ENCODE assay signal across 8 mouse cellular contexts in the genomic region with DNA sequence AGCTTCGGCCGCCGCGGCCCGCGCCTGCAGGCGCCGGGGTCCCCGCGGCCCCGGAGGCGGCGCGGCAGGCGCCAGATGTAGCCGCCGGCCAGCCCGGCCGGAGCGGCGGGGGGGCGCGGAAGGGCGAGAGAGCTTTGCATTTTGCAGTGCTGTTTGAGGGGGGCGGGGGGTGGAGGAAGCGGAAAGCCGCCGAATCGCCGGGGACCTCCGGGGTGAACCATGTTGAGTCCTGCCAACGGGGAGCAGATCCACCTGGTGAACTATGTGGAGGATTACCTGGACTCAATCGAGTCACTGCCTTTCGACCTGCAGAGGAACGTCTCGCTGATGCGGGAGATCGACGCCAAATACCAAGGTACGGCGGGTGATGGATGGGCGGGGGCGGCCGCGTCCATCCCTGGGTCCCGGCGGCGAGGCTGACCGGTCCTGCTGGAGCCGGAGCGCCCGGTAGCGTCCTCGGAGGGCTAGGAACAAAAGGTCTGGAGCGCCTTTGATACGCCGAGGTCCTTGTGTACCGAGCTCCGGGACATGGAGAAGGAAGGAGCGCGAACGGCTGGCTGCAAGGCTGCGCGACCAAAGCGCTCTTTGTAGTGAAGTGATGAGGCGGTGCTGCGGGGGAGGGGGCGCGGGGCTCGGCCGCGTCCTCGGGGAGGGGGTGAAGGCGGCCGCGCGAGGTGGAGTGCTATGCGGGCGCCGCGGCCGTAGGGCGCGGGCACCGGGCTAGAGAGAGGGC. TPM values are rescaled to one million over a fixed set of nuclear protein-coding genes. Genes with fewer than 3 reads are reported as not detected.
DNase-seq lines count a peak whose midpoint lies in the region; ATAC-seq and TF ChIP-seq lines count a peak whose summit lies in the region.

No protein-coding gene starts in this region.

- H3K4me1 ChIP-seq in megakaryocyte, embryonic 14.5 days = peaks cover 55% of the 10 kb centered on the region
- H3K4me1 ChIP-seq in embryonic facial prominence, embryonic 13.5 days = peaks cover 20% of the 10 kb centered on the region
- H3K4me1 ChIP-seq in heart, postnatal 0 days (ENCODE audit: control insufficient read depth, insufficient read depth) = peaks cover 17% of the 10 kb centered on the region
- H3K4me1 ChIP-seq in lung, adult 2 months (ENCODE audit: control insufficient read depth, insufficient read depth, low read length) = peaks cover 6% of the 10 kb centered on the region

- DNase-seq in heart, postnatal 0 days (ENCODE audit: low spot score) = peak; percentile 23
- DNase-seq in layer of hippocampus, adult 2 months (ENCODE audit: low spot score in 2 of 2) = no peak
- DNase-seq in lung, adult 2 months = peak; percentile 62
- DNase-seq in ovary, postnatal 14 days (ENCODE audit: low spot score) = peak; percentile 15
- DNase-seq in thymus, postnatal 10 days (ENCODE audit: low spot score in 2 of 2) = peak; percentile 44 to 58

- no peak for TF ChIP-seq CTCF in heart, postnatal 0 days (IDR thresholded peaks at IDR 0.05; ENCODE audit: low read depth)
- no peak for TF ChIP-seq CTCF in layer of hippocampus, adult 2 months (conservative IDR thresholded peaks at IDR 0.05)
- no peak for TF ChIP-seq CTCF in lung, adult 2 months (IDR thresholded peaks at IDR 0.05; ENCODE audit: insufficient read depth, low read length)

- no peak for TF ChIP-seq EP300 in heart, postnatal 0 days (IDR thresholded peaks at IDR 0.05; ENCODE audit: low read depth)

- H3K27me3 ChIP-seq in megakaryocyte, embryonic 14.5 days (replicated peaks) = no peaks in the 10 kb centered on the region
- no peaks in the 10 kb centered on the region for H3K27me3 ChIP-seq in embryonic facial prominence, embryonic 13.5 days
- no peaks in the 10 kb centered on the region for H3K27me3 ChIP-seq in heart, postnatal 0 days (ENCODE audit: control insufficient read depth, insufficient read depth, low read length)

- under 1% methylated on average over 82 of the region's 85 CpGs for WGBS in embryonic facial prominence, embryonic 13.5 days
- WGBS in heart, postnatal 0 days = under 1% methylated on average over 71 of the region's 85 CpGs
- WGBS in lung, adult 2 months = under 1% methylated on average over 83 of the region's 85 CpGs

- peak overlapping the region; percentile 99 for H3K27ac ChIP-seq in embryonic facial prominence, embryonic 13.5 days
- H3K27ac ChIP-seq in heart, postnatal 0 days (ENCODE audit: low read depth) = peak overlapping the region; percentile 99
- peak overlapping the region; percentile 93 for H3K27ac ChIP-seq in layer of hippocampus, adult 2 months

- H3K36me3 ChIP-seq in megakaryocyte, embryonic 14.5 days (replicated peaks; ENCODE audit: low read length) = peaks cover 20% of the 10 kb centered on the region
- peaks cover 11% of the 10 kb centered on the region for H3K36me3 ChIP-seq in embryonic facial prominence, embryonic 13.5 days
- peaks cover 9% of the 10 kb centered on the region for H3K36me3 ChIP-seq in heart, postnatal 0 days (replicated peaks; ENCODE audit: control insufficient read depth, insufficient read depth, low read length)

- peak overlapping the region; percentile 100 for H3K4me3 ChIP-seq in megakaryocyte, embryonic 14.5 days (replicated peaks)
- H3K4me3 ChIP-seq in embryonic facial prominence, embryonic 13.5 days = peak overlapping the region; percentile 95
- H3K4me3 ChIP-seq in heart, postnatal 0 days (ENCODE audit: low read depth, low read length) = peak overlapping the region; percentile 92
- H3K4me3 ChIP-seq in layer of hippocampus, adult 2 months = peak overlapping the region; percentile 78
- peak overlapping the region; percentile 87 for H3K4me3 ChIP-seq in lung, adult 2 months (replicated peaks; ENCODE audit: extremely low read depth, low read depth, low read length)

- no peaks in the 10 kb centered on the region for H3K9me3 ChIP-seq in megakaryocyte, embryonic 14.5 days
- H3K9me3 ChIP-seq in embryonic facial prominence, embryonic 13.5 days = no peaks in the 10 kb centered on the region
- H3K9me3 ChIP-seq in heart, postnatal 0 days (replicated peaks; ENCODE audit: control insufficient read depth, low read length) = no peaks in the 10 kb centered on the region

- TF ChIP-seq POLR2A in lung, adult 2 months (IDR thresholded peaks at IDR 0.05; ENCODE audit: borderline replicate concordance, extremely low read depth, low read depth, low read length) = peak; percentile 22; the same call in 1 of the 2 replicates

- ATAC-seq in megakaryocyte, adult 5-6 weeks (ENCODE audit: poor library complexity, severe bottlenecking) = no peak
- no peak for ATAC-seq in embryonic facial prominence, embryonic 13.5 days (ENCODE audit: insufficient number of reproducible peaks, insufficient read depth, low FRiP score, low TSS enrichment, low read depth)
- ATAC-seq in heart, postnatal 0 days (ENCODE audit: insufficient read depth, low read depth) = no peak

- peak overlapping the region; percentile 95 for H3K9ac ChIP-seq in embryonic facial prominence, embryonic 13.5 days
- peak overlapping the region; percentile 91 for H3K9ac ChIP-seq in heart, postnatal 0 days (replicated peaks; ENCODE audit: low read depth, low read length)

- peak overlapping the region; percentile 73 for H3K4me2 ChIP-seq in embryonic facial prominence, embryonic 13.5 days
- H3K4me2 ChIP-seq in heart, postnatal 0 days (ENCODE audit: low read depth, low read length) = peak overlapping the region; percentile 94

RNA-seq across cellular contexts. Expression of a gene that starts 1.5 kb away (rescaled TPM):
- polyA plus RNA-seq in megakaryocyte, embryonic 14.5 days (2012; ENCODE audit: insufficient read depth, low replicate concordance) = 5.4 and 39.4 TPM in 2 replicates
- 42.5 and 42.9 TPM in 2 replicates for total RNA-seq in megakaryocyte, adult 5-6 weeks (2015)
- 47.4 and 55.3 TPM in 2 replicates for total RNA-seq in megakaryocyte, adult 5-6 weeks (2017)
- 36.4 and 38.3 TPM in 2 replicates for polyA plus RNA-seq in embryonic facial prominence, embryonic 13.5 days (2015; fragmentation: Nextera tagmentation; extraction: Ambion mirVana)
- 17.6 and 18.7 TPM in 2 replicates for total RNA-seq in heart, postnatal 0 days (2014; rRNA removed; ENCODE audit: low replicate concordance)
- polyA plus RNA-seq in heart, postnatal 0 days (2015; fragmentation: Nextera tagmentation; extraction: Ambion mirVana) = 22.3 and 22.5 TPM in 2 replicates
- 10 to 100 TPM; 37.1 TPM for total RNA-seq in layer of hippocampus, adult 2 months (2021)
- polyA plus RNA-seq in lung, adult 2 months (2012; rRNA removed) = 18.5 and 21.5 TPM in 2 replicates

RNA-seq across cellular contexts. Expression of a gene that starts 6.3 kb away (rescaled TPM):
- 18.7 and 22.5 TPM in 2 replicates for polyA plus RNA-seq in megakaryocyte, embryonic 14.5 days (2012; ENCODE audit: insufficient read depth, low replicate concordance)
- 17.2 and 20.7 TPM in 2 replicates for total RNA-seq in megakaryocyte, adult 5-6 weeks (2015)
- 23.3 and 25.5 TPM in 2 replicates for total RNA-seq in megakaryocyte, adult 5-6 weeks (2017)
- 25.7 and 29.7 TPM in 2 replicates for polyA plus RNA-seq in embryonic facial prominence, embryonic 13.5 days (2015; fragmentation: Nextera tagmentation; extraction: Ambion mirVana)
- total RNA-seq in heart, postnatal 0 days (2014; rRNA removed; ENCODE audit: low replicate concordance) = 40.1 and 53.5 TPM in 2 replicates
- polyA plus RNA-seq in heart, postnatal 0 days (2015; fragmentation: Nextera tagmentation; extraction: Ambion mirVana) = 21.2 and 21.5 TPM in 2 replicates
- total RNA-seq in layer of hippocampus, adult 2 months (2021) = 10 to 100 TPM; 22.7 to 26.5 TPM
- 38.8 and 48.4 TPM in 2 replicates for polyA plus RNA-seq in lung, adult 2 months (2012; rRNA removed)

RNA-seq across cellular contexts. Expression of a gene that starts 59.6 kb away (rescaled TPM):
- 49.5 and 114 TPM in 2 replicates for polyA plus RNA-seq in megakaryocyte, embryonic 14.5 days (2012; ENCODE audit: insufficient read depth, low replicate concordance)
- total RNA-seq in megakaryocyte, adult 5-6 weeks (2015) = 39.8 and 53.9 TPM in 2 replicates
- 45.7 and 58.1 TPM in 2 replicates for total RNA-seq in megakaryocyte, adult 5-6 weeks (2017)
- polyA plus RNA-seq in embryonic facial prominence, embryonic 13.5 days (2015; fragmentation: Nextera tagmentation; extraction: Ambion mirVana) = 121 and 134 TPM in 2 replicates
- total RNA-seq in heart, postnatal 0 days (2014; rRNA removed; ENCODE audit: low replicate concordance) = 71.3 and 71.6 TPM in 2 replicates
- polyA plus RNA-seq in heart, postnatal 0 days (2015; fragmentation: Nextera tagmentation; extraction: Ambion mirVana) = 62.7 and 66.3 TPM in 2 replicates
- total RNA-seq in layer of hippocampus, adult 2 months (2021) = 10 to 100 TPM; 62.7 to 69.0 TPM
- 142 and 150 TPM in 2 replicates for polyA plus RNA-seq in lung, adult 2 months (2012; rRNA removed)

Comparison
In these comparisons a context has a peak if more than half of its experiments do, and no peak if none do; other contexts are left out.
1. DNase-seq: peak in heart, postnatal 0 days (single experiment), lung, adult 2 months (single experiment), ovary, postnatal 14 days (single experiment) and thymus, postnatal 10 days (2 of 2); none in layer of hippocampus, adult 2 months (0 of 2).
2. Peak in every context shown above with its lines, with median percentiles within 50 percentile points of each other: H3K4me3 ChIP-seq and H3K27ac ChIP-seq.